Mouse (Mus musculus) ovary, postnatal 14 days (tissue): ENCODE results near the gene Atn1.
A peak's percentile ranks its signal among the peaks of the same experiment; 100 is the strongest.

Experiments used
- DNase-seq: peaks from one replicate; pipeline ENCODE4 v3.0.0; 2022; ENCODE audit warnings: low spot score

Gene Atn1

DNA sequence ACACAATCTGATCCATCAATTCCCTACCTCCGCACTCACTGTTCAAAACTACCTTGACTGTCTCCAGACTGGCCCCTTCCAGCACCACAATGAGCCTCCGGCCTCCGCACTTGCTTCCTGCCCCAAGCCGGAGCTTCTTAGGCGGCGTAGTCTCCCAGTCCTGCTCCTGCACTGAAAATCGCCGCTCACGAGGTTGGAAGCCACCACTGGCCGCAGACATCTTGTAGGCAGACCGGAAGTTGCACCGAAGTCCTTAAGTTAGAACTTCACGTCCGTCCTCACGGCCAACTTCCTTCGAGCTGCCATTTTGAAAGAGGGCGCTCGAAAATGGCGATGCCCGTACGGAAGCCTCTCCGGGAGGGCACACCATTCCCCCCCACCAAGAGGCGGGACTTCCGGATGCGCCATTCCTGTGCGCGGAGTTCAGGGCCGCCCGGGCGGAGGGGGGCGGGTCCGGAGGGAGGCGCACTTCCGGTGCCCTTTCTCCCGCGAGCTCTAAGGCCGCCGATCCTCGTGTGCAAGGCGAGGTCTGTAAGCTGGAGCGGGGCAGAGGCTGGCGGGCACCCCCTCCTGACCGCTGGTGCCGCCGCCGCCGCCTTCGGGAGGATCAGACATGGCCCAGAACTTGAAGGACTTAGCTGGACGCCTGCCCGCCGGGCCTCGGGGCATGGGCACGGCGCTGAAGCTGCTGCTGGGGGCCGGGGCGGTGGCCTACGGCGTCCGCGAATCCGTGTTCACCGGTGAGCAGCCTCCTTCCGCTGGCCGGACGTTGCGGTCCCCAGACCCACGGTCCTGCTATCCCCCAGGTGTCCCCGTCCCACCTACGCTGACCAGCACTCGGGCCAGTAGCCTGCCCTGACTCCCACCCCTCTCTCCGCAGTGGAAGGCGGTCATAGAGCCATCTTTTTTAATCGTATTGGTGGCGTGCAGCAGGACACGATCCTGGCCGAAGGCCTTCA is 44.2 kb downstream of the Atn1 start, which contains the start of the genes Emg1 and Phb2:
Emg1 (minus strand) TSS at position 355 of the 959 bp plus-strand sequence.
Phb2 (plus strand) TSS at position 513 of the 959 bp plus-strand sequence.
- peak; percentile 97 for DNase-seq

DNA sequence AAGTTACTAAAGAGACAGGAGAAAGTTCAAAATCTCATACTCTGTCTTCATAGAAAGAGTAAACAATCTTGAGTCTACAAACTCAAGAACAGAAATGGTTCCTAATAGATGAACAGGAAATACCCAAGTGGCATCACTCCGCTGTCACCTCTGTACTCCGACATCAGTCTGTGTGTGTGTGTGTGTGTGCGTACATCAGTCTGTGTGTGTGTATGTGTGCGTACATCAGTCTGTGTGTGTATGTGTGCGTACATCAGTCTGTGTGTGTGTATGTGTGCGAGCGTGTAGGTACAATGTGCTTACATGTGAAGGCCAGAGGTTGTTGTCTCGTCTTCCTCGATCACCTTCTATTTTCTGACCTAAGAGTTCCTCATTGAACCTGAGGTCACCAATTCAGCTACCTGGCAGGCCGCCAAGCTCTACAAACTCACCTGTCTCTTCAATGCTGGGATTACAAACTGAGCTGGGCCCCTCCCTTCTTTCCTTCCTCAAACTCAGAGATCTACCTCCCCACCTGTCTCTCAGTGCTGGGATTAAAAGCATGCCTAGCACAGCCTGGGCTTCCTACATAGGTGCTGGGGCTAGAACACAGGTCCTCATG is 47.9 kb downstream of the Atn1 start:
- DNase-seq: no peak

DNA sequence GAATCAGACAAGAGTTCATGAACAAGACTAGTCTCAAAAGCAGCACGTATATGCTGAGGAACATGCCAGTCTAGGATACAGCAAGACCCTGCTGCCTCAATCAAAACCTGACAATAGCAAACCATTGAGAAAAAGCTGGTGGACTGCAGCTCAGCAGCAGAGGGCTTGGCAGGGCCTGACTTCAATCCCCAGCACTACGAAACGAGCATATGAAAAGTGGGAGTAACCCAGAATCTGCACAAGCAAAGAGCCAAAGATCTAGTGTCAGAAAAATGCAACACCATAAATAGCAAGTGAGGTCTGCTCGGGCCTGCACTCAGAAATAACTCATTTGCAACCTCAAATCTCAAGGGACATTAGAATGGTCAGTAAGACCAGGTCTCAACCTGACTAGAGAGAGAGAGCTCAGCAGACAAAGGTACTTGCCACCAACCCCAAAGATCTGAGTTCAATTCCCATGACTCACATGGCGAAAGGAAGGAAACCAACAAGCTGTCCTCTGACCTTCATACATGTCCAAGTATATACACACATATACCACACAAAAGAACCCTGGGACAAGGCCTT is 50.2 kb downstream of the Atn1 start:
- no peak for DNase-seq

DNA sequence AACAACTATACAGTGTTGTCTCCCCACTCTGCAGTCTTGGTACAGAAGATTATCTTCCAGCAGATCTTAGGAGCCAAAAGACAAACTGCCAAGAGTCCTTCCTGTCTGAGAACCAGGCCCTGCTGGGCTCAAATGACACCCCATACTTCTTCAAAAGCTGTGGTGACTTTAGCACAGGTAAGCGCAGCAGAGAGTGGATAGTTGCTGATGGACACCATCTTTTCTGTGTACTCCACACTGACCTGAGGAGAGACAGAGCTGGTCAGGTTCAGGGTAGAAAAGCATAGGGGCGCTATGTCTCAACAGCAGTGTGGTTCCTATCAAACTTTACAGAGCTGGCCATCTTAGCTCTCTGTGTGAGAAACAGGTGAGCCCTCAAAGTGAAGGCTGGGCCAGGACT is 51.9 kb downstream of the Atn1 start:
- no peak for DNase-seq

DNA sequence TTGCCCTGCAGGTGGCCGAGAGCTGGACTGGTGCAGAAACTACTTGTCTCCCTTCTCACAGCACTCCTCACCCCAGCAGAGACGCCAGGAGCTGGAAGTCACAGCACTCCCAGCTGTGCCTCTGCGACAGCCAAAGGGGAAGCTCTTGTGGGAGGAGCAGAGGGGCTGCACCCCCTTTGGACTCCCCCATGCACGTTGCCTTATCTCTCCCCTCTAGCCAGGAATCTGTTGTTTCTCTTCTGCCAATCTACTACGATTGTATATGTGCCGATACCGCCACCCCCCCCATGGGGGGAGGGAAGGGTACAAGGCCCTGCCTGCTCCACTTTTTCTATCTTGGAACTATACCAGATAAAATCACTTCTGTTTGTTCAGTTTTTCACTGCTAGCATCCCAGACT is 52.5 kb downstream of the Atn1 start:
- DNase-seq: no peak

DNA sequence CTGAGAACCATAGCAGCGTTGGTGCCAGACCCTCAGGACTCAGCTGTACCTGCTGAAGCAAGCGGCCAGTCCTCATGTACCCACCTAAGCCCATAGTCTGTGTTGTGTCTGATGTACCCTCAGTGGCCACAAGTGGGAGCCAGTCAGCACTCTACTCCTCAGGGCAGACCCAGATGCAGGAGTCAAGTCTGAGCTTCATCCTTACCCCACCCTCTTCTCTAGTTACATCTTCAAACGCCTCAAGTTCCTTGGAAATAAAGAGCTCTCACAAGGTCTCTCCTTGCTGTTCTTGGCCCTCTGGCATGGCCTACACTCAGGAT is 53.6 kb downstream of the Atn1 start:
- DNase-seq: peak; percentile 53

DNA sequence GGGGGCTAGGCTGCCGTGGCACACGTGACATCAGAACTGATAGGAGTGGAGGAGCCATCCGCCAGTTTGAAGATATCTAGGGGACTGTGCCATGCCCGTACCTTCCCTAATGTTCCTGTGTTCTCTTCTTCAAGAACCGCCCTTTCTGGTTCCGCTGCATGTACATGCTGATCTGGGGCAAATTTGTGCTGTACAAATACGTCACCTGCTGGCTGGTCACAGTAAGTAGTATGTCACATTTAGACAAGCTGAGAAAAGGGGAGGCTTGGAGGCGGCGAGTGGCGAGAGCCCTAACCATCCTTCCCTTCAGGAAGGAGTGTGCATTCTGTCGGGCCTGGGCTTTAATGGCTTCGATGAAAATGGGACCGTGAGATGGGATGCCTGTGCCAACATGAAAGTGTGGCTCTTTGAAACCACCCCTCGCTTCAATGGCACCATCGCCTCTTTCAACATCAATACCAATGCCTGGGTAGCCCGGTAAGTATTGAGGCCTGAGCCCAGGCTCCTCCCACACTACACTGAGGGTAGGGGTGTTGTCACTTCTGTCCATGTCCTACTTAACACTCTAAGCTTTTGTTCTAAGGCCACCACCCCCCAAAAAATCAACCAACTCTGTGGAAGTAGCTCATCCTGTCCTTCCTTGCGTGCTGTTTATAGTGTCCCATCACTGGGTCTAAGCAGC is 54.1 kb downstream of the Atn1 start:
- no peak for DNase-seq

DNA sequence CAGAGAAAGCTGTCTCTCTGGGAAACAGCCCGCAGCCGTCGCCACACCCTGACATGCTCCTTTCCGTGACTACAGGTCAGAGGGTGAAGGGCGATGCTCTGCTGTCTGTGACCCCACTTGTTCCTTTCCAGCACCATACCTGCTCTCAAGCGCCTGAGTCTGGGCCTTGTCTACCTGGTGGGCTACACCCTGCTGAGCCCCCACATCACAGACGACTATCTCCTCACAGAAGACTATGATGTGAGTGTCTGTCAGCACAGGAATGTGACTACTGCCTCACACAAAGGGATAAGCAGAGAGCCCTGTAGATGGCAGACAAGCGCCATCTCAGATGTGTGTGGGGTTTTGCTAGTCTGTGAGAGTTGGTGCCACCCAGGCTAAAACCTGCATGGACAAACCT is 55.0 kb downstream of the Atn1 start:
- DNase-seq: no peak

DNA sequence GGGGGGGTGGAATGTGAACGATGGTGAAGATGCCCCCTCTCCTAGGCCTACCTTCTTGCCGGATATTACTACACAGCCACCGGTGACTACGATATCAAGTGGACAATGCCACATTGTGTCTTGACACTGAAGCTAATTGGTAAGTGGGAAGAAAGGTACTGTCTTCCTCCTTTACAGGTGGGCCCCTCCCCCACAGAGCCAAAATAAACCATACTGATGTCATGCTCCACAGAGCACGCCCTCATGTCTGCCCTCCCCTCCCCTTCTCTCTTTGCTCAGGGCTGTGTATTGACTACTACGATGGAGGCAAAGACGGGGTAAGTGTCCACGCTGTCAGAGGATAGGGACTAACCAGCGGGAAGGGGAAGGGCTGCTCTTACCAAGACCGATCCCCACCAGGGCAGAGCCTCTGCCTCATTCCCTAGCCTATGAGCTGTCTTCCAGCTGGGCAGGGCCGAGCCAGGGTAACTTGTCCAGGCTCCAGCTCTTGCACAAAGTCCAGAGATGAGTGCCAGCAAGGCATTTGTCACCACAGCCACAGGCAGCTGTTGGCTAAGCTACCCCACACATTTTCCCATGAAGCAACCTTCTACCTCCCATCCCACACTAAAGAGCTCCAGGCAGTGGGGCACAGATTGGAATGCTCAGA is 56.2 kb downstream of the Atn1 start:
- peak; percentile 32 for DNase-seq

DNA sequence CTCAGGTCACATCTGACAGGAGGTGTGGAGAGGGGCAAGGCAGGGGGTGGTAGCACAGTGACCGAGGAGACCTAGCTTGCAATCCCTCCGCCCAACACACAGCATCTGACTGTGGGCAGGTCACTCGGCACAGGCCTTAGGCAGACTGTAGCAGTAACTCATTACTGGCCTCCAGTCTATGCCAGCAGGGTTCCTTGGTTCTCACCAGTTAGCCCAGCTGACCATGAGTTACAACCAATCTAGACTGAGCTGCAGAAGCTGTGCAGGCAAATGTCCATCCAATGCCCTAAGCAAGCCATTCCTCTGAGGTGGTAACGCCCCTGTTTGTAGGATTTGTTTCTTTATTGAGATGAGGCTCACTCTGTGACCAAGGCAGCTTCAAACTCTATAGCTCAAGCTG is 57.0 kb downstream of the Atn1 start:
- no peak for DNase-seq

DNA sequence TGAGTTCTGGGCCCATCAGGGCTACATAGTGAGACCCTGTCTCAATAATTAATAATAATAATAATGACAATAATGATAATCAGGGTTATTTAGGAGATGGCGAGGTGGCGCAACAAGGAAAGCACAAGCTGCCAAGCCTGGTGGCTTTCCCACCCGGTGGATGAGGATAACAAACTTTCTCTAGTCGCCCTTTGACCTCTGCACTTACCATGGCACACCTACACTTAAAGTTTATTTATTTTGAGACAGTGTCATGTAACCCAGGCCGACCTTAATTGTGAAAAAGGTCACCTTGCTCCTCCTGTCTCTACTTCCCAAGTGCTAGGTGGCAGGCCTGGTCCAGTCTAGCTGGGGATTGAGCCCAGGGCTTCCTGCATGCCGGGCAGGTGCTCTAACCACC is 57.6 kb downstream of the Atn1 start:
- no peak for DNase-seq

DNA sequence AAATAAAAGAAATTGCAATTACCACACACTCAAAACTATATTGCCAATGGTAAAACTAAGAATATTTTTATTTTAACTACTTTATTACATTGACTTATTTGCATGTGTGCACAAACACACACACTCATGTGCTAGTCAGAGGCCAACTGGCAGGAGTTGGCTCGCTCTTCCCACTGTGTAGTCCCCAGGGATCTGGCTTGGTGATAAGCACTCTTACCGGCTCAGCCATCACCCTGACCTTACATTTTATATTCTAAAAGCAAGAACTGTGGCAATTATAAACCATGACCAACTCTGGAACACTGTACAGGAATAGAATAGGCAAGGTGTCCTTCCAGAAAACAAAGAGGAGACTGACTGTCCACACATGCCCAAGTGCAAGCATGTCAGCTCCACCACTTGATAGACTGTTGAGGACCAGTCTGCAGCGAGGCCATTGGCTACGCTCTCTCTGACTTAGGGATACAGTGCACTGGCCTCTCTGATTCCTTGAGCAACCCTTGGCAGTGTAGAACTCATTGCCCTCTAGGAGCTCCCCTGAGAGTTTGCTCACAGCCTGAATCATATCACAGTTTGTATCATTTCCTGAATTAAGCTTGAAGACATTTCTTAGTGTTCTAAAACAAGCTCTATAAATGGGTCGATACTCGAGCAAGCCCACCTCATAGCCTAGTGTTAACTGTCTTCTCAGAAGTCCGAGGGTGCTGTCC is 59.7 kb downstream of the Atn1 start:
- DNase-seq: no peak

DNA sequence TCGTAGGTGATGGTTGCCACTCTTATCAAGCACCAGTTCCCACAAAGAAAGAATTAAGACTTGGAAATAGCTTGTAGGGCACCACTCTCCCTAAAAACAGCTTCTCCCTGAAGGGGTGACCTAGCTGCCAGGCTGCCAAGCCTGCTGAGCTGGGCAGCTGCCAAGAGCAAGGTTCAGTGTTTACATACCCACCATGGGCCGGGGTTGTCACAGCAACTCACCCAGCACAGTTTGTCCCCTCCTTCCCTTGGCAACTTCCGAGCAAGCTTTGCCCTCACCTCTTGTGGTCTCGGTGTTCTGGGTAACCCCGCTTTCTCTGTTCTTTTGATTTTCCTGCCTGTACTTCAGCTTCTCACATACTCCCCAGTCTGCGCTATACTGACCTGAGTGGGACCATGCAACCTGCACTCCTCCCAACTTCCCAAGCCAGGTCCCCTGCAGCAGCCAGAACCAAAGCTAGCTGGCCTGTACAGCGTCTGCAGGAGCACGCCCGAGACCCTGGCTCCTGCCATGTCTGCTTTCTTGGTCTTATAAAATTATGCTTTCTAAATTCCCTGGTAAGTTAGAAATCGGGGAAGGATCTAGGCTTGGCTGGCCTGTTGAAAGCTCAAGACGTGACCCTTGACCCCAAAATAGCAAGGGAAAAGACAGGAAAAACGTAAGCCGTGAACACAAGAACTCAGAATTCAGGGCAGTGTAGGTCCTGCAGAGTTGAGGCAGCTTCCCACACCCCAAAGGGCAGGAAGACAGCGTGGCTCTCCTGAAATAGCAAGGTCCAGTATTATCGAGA is 62.0 kb downstream of the Atn1 start:
- no peak for DNase-seq

DNA sequence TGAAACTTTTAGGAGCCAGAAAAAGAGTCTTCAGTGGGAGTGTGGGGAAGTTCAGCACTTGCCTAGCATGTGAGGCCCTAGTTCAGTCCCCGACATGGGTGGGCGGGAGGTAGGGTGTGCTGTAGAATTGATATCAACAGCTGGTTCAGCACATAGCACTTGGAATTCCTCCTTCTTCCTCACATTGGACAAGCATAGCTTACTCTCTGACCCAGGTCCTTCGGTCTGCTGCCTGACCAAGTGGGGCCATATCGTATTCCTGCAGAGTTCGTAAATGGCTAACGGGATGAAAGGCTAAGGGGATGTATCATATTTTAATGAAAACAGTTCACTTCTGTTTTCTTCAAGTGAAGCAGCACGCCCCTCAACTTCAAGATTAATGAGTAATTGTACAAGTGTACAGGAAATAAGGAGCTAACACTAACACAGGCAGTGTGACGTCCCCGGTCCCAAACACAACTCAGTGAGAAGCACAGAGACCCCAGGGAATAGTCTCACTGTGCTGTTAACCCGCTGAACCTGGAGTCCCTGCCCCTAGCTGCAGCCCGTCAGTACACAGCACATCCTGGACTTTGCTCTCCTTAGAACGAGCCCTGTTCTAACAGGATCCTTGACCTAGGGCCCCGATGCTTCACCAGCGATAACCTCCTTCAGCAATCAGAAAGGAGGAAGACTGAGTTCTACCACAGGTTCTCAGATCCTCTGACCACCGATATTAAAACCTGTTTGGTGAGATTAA is 62.9 kb downstream of the Atn1 start:
- no peak for DNase-seq
